Mouse (Mus musculus): ENCODE results near the gene P2ry13. TPM values are rescaled to one million over a fixed set of nuclear protein-coding genes. Genes with fewer than 3 reads are reported as not detected.
A peak's percentile ranks its signal among the peaks of the same experiment; 100 is the strongest.

Gene P2ry13
- total RNA-seq, 2 experiments from 2014 or later = 0.64 to 1.1 TPM

DNA sequence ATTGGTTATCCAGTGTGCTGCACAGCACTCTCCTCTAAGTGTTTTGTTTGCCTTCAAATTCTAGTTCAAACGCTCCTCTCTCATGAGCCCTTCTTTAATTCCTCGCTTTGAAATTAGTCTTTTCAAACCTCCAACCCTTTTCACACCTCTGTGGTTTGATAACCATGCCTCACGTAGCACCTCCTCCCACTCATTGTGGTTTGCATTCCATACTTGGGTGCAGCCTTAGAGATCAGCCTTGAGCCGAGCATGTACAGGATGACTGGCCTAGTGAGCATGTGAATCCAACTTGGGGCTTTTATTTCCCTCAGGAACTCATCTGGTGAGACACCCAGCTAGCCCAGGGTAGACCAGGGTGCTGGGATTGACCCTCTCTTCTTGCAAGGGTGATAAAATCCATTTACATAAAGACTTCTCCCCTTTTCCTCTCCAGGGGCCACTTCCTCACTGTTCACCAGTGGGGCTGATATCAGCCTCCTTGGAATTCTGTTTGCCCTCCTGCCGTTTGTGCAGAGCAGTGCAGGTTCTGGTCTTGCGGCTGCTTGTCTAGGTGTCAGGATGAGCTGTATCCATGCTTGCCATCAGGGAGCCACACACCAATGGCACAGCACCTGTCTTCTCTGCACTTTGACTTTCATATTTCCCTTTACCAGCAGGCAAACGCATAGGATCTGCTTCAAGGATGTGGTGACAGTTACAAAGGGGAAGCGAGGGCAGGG is 6.7 kb downstream of the P2ry13 start:
- intact Hi-C loops (cut with DNase I) = no loop called here
- DNase-seq = no peak

DNA sequence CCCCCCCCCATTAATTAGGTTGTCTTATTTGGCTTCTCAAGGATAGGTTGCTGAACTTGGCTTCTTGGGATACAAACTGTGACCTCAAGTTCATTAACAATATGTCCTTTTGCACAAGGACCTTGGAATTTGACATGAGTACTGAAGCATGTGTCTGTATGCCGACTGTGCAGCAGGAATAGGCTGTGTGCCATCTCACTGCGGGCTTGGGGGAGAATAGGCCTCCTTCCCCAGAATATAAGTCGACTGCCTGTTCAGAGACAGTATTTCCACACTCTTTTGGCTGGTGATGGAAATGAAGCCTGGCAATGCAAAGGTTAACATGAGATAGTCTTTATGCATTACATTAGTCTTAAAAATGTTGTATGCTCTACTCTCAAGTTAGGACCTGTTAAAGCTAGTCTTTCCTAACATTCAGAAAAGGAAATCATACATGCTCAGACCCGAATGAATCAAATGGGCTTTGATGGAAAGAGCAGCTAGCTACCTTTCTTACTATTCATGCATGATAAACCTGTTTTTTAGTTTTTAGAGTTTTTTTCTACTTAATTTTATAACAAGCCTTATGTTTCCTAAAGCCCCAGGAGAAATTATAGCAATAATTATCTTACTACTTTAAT is 13.2 kb downstream of the P2ry13 start:
- intact Hi-C loops (cut with DNase I) = no loop called here
- DNase-seq = no peak

DNA sequence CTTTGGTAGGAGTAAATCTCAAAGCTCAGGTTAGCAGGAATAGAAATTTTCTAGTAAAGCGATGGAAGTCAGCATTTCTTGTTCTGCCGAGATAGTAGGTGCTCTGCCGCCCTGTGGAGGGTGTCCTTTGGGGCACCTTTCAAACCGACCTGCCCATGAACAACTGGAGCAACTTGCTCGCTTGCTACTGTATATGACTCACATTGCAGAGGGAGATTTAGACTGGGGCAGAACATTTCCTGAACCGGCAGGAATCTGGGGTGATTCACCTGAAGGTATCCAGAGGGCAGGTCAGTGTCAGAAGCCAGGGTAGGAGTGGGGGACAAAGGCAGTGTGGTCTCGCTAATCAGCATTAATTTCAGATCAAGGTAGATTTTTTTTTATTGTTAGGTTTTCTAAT is 15.7 kb downstream of the P2ry13 start, which contains the start of gene Gpr87:
Gpr87 (minus strand) TSS at position 167 of the 400 bp plus-strand sequence.
- no peak for DNase-seq
- intact Hi-C loops (cut with DNase I) = no loop called here

DNA sequence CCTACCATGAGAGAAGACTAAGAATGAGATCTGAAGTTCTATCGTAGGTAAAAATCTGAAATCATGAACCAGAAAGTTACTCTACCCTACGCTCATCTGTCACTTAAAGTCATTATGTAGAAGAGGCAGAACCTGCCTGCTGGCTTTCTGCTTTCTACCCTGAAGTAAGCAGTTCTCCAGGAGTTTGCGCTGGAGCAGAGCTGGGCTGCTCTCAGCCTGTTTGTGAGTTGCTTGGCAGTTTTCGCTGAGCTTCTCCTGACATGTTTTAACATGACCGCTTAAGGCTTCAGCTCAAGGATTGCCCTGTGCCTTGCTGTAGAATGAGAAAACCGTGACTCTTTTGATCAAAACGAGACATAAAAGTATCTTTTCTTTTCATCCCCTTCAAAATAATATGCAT is 16.6 kb downstream of the P2ry13 start:
- no peak for DNase-seq
- intact Hi-C loops (cut with DNase I) = no loop called here

DNA sequence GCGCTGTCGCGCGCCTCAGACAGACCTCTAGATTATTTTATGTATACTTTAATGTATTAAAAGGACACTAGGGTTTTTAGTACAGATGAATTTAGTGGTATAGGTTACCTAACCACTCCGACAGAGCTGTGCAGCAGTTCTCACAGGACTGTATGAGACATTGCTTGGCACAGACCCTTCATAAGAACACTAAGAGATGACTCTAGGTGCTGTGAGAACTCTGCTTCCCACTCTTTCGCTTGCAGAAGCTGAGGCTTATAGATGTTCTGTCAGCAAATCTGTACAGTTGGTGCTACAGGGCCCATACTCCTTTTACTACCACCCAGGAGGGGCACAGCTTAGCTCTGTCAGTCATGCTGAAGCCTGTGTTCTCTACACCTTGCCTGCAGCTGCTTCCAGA is 19.0 kb downstream of the P2ry13 start:
- intact Hi-C loops (cut with DNase I) = no loop called here
- no peak for DNase-seq

DNA sequence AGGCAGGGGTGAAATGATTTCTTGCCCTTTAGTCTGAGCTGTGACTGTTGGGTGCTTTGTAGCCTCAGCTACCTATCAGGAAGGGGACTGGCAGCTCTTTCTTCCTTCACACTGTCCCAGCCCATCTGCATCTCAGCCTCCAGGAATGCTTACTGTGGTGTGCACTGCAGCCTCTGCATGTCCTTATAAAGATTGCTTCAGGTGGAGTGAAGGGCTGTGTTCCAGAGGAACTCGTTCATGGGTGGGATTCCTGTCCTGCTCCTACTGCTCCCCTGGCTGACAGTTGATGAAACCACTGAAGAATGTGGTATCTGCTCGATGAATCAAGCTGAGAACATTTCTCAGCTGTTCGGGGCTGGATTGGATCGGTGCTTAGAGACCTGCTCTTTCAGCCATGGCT is 23.3 kb downstream of the P2ry13 start:
- DNase-seq = no peak
- intact Hi-C loops (cut with DNase I) = no loop called here

DNA sequence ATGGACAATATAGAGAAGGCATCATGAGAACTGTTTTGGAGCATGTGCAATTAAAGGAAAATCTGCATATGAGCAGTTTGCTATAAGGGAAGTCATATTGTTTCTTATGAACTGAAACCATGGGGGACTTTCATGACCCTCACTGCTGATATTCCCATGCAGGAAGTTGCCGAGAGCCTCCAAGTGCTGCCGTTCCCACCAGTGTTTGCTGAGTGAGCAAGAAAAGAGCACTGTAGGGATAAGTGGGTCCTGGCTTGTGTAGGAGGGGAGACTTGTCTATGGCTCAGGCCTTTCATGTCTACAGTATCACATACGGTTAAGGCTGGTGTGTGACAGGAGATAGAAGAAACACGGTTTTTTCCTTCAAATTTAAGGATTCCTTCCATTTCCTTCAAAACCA is 25.0 kb downstream of the P2ry13 start:
- intact Hi-C loops (cut with DNase I) = no loop called here

DNA sequence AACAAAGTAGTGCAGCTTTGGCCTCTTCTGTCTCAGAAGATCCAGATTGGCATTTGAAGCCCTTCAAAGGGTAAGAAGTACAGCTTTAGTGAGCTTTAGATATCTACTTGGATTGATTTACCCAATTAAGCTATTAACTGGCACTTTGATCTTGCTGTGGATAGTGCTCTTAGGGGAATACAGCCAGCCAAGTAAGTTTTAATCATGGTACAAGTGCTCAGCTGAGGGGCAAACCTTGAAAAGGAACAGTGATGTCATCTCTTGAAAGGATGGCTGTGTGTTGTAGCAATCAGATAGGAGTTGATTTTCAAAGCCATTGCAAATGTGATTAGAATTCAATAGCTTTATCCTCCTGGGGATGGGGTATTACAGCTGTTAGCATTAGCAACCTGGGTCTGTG is 28.6 kb downstream of the P2ry13 start:
- no peak for DNase-seq
- intact Hi-C loops (cut with DNase I) = no loop called here

More for the DNA sequence above, 25.0 kb downstream of the P2ry13 start:
- DNase-seq = no peak

DNA sequence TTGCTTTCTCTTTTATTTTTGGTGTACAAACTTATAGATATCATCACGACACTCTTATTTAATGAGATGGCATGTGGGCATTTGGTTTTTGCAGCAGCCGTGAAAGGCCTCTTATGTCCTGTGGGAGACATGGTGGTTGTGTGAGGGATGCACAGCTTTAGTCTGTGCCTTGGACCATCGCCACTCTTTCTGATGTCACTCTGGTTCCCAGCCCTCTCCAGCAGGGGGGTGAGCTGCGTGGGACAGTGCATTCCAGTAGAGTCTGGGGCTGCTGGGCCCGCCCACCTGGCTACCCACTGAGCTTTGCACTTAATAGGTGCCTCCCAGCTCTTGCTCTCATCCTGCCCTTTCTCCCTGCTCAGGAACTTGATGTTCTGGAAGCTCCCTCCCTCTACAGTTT is 29.5 kb downstream of the P2ry13 start:
- intact Hi-C loops (cut with DNase I) = no loop called here
- DNase-seq = no peak

DNA sequence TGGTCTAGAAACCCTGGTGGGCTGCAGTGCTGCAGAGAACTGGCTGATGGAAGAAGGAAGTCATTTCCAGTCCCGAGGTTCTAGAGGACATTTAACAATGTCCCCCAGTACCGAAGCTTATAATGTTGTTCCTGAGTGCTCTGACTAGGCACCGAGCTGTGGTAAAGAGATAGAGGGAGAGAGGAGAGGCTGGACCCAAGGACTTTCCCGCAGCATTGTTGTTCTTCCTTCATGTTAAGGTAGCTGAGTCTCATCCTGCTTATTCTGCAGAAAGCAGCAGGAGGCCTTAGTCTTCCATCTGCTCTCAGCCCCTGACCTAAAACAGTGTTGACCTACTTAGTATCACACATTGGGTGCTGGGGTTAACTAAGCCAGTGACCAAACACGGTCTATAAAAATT is 33.8 kb downstream of the P2ry13 start:
- DNase-seq = no peak
- intact Hi-C loops (cut with DNase I) = loop anchor here (5.0 to 10.0 kb wide), 3 partner anchors 70 to 568 kb away; no protein-coding TSS in a partner anchor

DNA sequence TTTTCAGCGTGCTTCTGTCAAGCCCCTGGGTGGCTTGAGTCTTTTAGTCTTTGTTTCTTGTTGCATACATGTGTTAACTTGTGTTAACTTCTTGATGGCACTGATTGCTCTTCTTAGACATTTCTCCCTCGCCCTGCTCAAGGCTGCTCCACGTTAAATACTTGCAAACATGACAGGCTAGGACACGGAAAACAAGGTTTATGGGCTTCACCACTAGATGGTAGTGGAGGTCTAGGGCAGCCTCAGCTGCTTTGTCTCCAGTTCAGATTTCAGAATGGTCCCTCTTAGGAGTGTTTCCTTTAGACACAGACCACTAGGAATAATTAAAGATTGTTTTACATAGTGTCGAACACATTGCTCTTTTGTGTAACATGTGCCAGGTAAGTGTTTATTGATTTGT is 35.4 kb downstream of the P2ry13 start:
- intact Hi-C loops (cut with DNase I) = loop anchor here (2.0 to 10.0 kb wide), 4 partner anchors 34 to 570 kb away; no protein-coding TSS in a partner anchor
- peak; percentile 38 to 41 for DNase-seq

DNA sequence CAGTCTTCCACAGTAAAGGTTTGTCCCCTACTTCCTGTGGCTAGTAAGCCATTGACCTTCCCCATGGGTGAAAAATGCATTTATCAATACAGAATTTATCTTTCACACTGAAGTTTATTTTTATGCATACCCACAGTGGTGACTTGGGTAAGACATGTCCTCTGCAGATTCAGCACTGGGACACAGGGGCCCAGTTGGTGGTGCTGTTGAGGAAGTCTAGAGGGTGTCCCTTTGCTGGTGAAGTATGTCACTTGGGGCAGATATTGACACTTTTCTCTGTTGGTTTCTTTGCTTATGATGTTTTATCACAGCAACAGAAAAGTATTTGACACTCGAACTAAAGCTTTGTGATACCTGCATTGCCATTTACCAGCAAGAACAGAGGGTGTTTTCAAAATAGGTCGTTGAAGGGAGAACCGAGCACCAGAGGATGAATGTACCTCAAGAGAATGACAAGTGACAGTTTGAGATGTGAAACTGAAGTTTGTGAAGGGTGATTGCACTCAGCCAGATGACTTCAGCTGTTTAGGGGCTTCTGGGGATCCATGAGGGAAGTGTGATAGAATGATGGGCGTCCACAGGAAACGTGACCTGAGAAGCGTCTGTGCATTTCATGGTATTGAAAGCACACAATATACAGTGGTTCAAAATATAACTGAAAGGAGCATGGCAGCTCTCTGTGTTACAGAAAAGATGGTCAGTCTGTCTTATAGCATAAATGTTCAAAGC is 36.1 kb downstream of the P2ry13 start:
- no peak for DNase-seq

DNA sequence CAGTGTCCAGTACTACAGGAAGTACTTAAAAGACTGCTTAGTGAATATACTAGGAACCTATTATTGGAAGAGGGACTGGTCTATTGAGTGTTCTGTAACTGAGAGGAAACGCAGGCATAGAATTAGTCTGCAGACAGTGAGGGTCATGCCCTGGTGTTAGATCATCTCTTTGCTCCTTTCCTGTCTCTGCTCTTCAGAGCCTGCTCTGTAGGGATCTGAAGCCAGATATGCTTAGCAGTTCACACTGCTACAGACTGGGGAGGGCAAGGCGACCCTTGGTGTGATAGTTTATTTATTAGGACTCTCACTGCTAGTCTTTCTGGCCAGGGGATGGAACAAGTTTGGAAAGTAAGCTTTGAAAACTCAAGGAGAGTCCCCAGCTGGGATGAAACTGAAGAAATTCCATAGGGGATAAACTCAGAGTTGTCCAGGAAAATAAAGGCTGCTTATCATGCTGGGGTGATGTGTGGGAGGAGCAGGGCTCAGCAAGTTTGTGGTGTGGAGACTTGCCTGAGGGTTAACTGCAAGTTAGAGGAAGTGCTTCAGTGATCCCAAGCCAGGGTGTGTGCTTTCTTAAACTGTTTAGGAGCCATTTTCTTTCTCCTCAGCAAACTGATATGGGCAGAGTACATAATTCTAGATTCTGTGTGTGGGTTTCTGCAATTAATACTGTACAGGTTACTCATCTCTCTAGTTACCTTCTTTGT is 40.6 kb downstream of the P2ry13 start:
- DNase-seq = no peak
- intact Hi-C loops (cut with DNase I) = loop anchor here (2.0 to 10.0 kb wide), 2 partner anchors 49 to 575 kb away; no protein-coding TSS in a partner anchor

More for the DNA sequence above, 36.1 kb downstream of the P2ry13 start:
- intact Hi-C loops (cut with DNase I) = loop anchor here (2.0 to 10.0 kb wide), 4 partner anchors 34 to 570 kb away; no protein-coding TSS in a partner anchor

DNA sequence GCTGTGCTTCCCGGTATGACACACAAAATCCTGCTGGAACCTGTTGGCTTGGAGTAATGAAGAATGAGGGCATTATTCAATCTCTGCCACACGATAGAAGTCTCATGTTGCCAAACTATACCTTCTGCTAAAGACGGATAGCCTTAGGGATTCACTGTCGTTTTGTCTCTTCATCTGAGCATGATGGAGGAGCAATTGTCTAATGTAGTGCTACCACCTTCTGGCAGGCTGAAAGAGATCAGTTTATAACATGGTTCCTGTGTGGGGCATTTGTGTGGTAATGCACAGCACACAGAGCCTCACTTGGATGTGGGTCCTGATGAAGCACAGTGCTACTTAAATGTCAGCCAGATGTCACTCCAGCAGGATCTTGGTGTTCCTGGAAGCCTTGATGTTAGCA is 41.5 kb downstream of the P2ry13 start:
- DNase-seq = no peak
- intact Hi-C loops (cut with DNase I) = loop anchor here (2.0 kb wide), 1 partner anchor 48 kb away; no protein-coding TSS in a partner anchor

DNA sequence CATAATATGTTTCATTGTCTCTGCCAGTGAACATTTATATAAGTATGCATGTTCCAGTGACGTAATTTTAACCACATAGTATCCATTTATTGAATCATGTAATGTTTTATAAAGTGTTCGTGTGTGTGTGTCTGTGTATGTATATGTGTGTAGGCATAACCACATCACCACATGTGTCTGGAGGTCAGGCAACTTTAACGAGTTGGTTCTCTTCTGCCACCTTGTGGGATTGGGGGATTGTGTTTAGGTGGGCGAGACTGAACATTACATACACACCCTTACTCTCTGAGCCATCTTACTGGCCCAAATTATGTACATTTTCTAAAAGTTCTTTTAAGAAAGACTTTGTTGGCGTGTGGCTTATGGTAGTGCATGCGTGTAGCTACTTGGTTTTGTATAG is 42.2 kb downstream of the P2ry13 start:
- intact Hi-C loops (cut with DNase I) = loop anchor here (2.0 kb wide), 1 partner anchor 48 kb away; no protein-coding TSS in a partner anchor

DNA sequence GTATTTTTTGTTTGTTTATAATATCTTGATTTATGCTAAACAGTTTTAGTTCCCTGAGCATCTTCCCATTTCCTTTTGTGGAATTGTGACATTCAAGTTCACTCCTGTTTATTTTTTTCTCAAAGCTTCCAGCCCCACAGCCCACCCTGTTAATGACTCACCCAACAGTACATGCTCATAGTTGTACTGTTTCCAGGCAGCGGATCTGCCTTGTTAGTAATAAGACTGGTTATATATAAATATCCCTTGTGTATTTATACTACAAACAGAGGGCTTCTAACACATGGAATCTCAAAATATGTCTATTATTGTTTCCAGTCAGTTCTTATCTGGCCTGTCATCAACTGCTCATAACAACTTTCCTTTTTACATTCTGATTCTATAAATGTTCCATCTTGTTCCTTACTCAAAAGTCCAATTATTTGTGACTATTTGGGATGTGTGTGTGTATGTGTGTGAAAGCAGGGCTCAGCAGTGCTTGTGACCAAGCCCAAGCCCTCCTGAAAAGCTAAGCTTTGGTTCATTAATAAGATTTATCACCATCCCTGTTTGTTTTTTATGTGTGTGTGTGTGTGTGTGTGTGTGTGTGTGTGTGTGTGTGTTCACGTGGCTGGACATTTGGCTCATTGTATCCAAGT is 43.1 kb downstream of the P2ry13 start:
- no peak for DNase-seq
- intact Hi-C loops (cut with DNase I) = loop anchor here (2.0 kb wide), 1 partner anchor 47 kb away; no protein-coding TSS in a partner anchor

More for the DNA sequence above, 42.2 kb downstream of the P2ry13 start:
- DNase-seq = no peak

DNA sequence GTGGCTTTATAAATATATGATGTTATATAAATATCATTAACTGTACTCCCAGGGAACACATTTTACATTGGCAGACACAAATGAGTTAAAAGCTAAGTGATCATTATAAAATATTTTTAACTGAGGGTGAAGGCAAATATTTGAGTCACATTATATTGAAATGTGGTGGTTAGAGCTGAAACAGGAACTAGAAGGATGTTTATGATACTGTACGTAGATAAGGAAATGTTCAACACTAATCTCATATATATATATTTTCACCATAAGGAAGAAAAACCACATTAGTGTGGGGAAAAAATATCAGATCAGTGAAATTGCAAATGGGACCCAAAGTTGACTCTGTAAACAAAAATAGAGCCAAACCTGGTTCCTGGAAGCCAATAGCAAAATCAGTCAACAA is 50.2 kb downstream of the P2ry13 start:
- no peak for DNase-seq
- intact Hi-C loops (cut with DNase I) = no loop called here
